Mouse (Mus musculus) limb, embryonic 12.5 days (tissue): Measurements from ENCODE around the gene Mtch2. TPM values are rescaled to one million over a fixed set of nuclear protein-coding genes. Genes with fewer than 3 reads are reported as not detected.

ENCODE experiments used
- ATAC-seq: fragments of 200-750 bp; cut with Nextera tagmentation; 2 replicates; pipeline ENCODE4 v1.8.0; 2017; ENCODE audit warnings: low read depth, moderate TSS enrichment; ENCODE audit not compliant: insufficient number of reproducible peaks, insufficient read depth, low FRiP score, low TSS enrichment
- H3K27ac ChIP-seq: fragments of 300-500 bp; sonication (generic); 2 replicates; pipeline ENCODE4 v1.5.1; 2016; ENCODE audit warnings: mild to moderate bottlenecking, moderate library complexity
- H3K27me3 ChIP-seq: fragments of 300-500 bp; sonication (generic); 2 replicates; pipeline ENCODE4 v1.6.1; 2016; ENCODE audit warnings: mild to moderate bottlenecking, moderate library complexity
- H3K36me3 ChIP-seq: fragments of 300-500 bp; sonication (generic); 2 replicates; pipeline ENCODE4 v1.6.1; 2016; ENCODE audit warnings: mild to moderate bottlenecking, moderate library complexity
- H3K4me1 ChIP-seq: fragments of 300-500 bp; sonication (generic); replicated peaks from 2 replicates; pipeline ENCODE4 v1.6.1; 2016
- H3K4me2 ChIP-seq: fragments of 300-500 bp; sonication (generic); 2 replicates; pipeline ENCODE4 v1.6.1; 2016; ENCODE audit warnings: mild to moderate bottlenecking, moderate library complexity
- H3K4me3 ChIP-seq: fragments of 300-500 bp; sonication (generic); replicated peaks from 2 replicates; pipeline ENCODE4 v1.5.1; 2016; ENCODE audit warnings: mild to moderate bottlenecking
- H3K9ac ChIP-seq: fragments of 300-500 bp; sonication (generic); replicated peaks from 2 replicates; pipeline ENCODE4 v1.6.1; 2016; ENCODE audit warnings: mild to moderate bottlenecking, moderate library complexity
- H3K9me3 ChIP-seq: fragments of 300-500 bp; sonication (generic); 2 replicates; pipeline ENCODE4 v1.6.1; 2016; ENCODE audit warnings: mild to moderate bottlenecking, moderate library complexity
- WGBS: fragments of 180-500 bp; shearing (Covaris S2); methylation state at CpG from one replicate; pipeline ENCODE4 v1.1.7; 2016; 5-methylcytosine and 5-hydroxymethylcytosine counted together
- polyA plus RNA-seq: library from polyadenylated mRNA; unstranded; fragments of >200 nt; fragmentation: Nextera tagmentation; extraction: Ambion mirVana; gene quantifications from 2 replicates; pipeline ENCODE4 v1.2.1, GENCODE M21; 2016

Mtch2 gene
- polyA plus RNA-seq, 1 experiment from 2014 or later = 195 TPM

DNA sequence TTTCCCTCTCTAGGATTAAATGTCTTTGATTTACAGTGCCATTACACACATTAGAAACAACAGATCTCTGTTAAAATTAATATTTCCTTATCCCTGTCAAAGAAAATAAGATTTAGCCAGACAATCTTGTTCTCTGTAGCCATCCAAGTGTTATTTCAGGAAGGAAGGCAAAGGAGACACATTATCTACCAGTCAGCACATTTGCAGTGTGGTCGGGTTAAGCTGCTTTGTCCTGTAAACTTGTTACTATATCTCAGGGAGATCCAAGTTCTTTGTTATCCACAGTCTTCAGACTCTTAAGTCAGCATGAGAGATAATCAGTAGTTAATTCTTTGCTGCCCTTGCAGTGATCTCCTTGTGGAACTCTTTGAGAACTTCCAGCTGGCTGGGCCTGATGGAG is 63.9 kb downstream of the Mtch2 start:
- Histone ChIP-seq H3K4me3 (no peak overlapping the region), H3K27me3 (no peaks in the 10 kb centered on the region), H3K27ac (no peak overlapping the region), H3K4me1 (peaks cover 11% of the 10 kb centered on the region), H3K4me2 (no peak overlapping the region), H3K9ac (no peak overlapping the region), H3K9me3 (no peaks in the 10 kb centered on the region), H3K36me3 (peaks cover 83% of the 10 kb centered on the region)
- 92% methylated on average over 1 of the region's 1 CpGs for WGBS
- no peak for ATAC-seq

DNA sequence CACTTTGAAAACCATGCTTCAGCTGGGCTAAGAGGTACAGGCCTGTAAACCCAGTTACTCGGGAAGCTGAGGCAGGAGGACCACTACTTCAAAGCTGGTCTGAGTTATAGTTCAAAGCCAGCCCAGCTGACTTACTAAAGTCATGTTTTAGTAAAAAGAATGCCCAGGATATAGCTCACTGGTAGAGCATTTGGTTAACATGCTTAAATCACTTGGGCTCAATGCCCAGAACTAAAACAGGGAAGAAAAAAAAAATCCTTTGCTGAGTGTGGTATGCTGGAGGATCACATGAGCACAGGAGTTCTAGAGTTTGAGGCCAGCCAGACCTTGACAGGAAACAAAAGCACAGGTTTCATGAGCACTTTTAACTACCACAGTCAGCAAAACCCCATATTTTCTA is 64.7 kb downstream of the Mtch2 start:
- Histone ChIP-seq H3K4me1 (peaks cover 14% of the 10 kb centered on the region), H3K9ac (no peak overlapping the region), H3K36me3 (peaks cover 78% of the 10 kb centered on the region), H3K9me3 (no peaks in the 10 kb centered on the region), H3K27ac (no peak overlapping the region), H3K4me3 (no peak overlapping the region), H3K4me2 (no peak overlapping the region), H3K27me3 (no peaks in the 10 kb centered on the region)
- no peak for ATAC-seq
- WGBS = 77% methylated on average over 1 of the region's 1 CpGs

DNA sequence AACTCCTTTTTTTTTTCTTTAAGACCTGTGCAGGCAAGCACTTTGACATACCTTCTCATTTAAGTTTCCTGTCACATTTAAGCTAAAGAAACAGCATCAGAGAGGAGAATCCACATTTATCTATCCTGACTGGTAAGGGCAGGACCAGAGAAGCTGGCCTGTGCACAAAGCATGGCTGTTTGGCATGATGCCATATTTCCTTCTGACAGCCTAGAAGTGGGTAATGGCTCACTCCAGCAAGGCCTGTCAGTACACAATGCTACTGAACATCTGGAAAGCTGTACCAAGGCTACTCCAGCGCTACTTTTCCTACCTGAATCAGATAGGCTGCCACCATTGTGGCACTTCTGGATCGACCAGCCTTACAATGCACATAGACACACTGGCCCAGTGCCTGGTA is 66.7 kb downstream of the Mtch2 start:
- Histone ChIP-seq H3K9ac (no peak overlapping the region), H3K36me3 (peaks cover 60% of the 10 kb centered on the region), H3K4me1 (peaks cover 18% of the 10 kb centered on the region), H3K4me3 (no peak overlapping the region), H3K9me3 (no peaks in the 10 kb centered on the region), H3K27me3 (no peaks in the 10 kb centered on the region), H3K4me2 (no peak overlapping the region), H3K27ac (no peak overlapping the region)
- no peak for ATAC-seq
- 86% methylated on average over 2 of the region's 2 CpGs for WGBS

DNA sequence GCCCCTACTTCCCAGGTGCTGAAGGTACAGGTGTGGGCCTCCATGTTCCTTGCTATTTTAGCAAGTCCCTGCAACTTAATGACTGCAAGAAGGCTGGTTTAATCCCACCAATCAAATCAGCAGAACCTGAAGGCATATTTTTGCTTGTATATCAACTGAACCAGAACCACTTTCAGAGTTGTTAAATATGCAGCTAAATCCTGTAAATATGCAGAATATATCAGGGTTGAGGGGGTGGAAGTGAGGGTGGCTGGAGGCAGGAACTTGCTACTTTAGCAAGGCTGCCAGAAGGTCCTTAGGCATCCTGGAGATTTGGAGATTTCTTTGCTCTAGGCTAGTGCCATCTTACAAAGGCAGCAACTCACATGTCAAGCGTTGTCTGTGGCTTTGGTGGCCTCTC is 68.6 kb downstream of the Mtch2 start:
- no peaks in the 10 kb centered on the region for H3K27me3 ChIP-seq
- H3K36me3 ChIP-seq = peaks cover 41% of the 10 kb centered on the region
- 0 out of 2 replicates have a peak overlapping the region, but pooled peaks have one; percentile 80 for H3K4me2 ChIP-seq

More for the DNA sequence above, 68.6 kb downstream of the Mtch2 start:
- H3K4me1 ChIP-seq = peaks cover 18% of the 10 kb centered on the region
- no peaks in the 10 kb centered on the region for H3K9me3 ChIP-seq
- WGBS = 96% methylated on average over 1 of the region's 1 CpGs
- no peak overlapping the region; the same call in 1 of the 2 replicates for H3K9ac ChIP-seq
- H3K4me3 ChIP-seq = no peak overlapping the region
- H3K27ac ChIP-seq = no peak overlapping the region
- ATAC-seq = no peak

Other genes starting within 250 kb of the Mtch2 start
- gene Nup160, start 169.9 kb upstream of the Mtch2 start, polyA plus RNA-seq = 60.9 and 63.4 TPM in 2 replicates
- gene Fnbp4, start 101.8 kb upstream of the Mtch2 start, polyA plus RNA-seq = 147 TPM in 2 replicates
- 0.59 and 1.1 TPM in 2 replicates for gene Agbl2, start 64.4 kb upstream of the Mtch2 start, polyA plus RNA-seq
- 20.6 and 20.9 TPM in 2 replicates for gene C1qtnf4, start 38.7 kb downstream of the Mtch2 start, polyA plus RNA-seq
- 52.0 and 53.4 TPM in 2 replicates for gene Kbtbd4, start 57.6 kb downstream of the Mtch2 start, polyA plus RNA-seq
- 207 and 212 TPM in 2 replicates for gene Ndufs3, start 57.7 kb downstream of the Mtch2 start, polyA plus RNA-seq
- gene Celf1, start 93.2 kb downstream of the Mtch2 start, polyA plus RNA-seq = 113 and 125 TPM in 2 replicates
- 8.5 and 8.7 TPM in 2 replicates for gene Rapsn, start 188.5 kb downstream of the Mtch2 start, polyA plus RNA-seq
- gene Psmc3, start 206.9 kb downstream of the Mtch2 start, polyA plus RNA-seq = 350 and 352 TPM in 2 replicates
- gene Slc39a13, start 223.3 kb downstream of the Mtch2 start, polyA plus RNA-seq = 45.2 and 49.0 TPM in 2 replicates
- gene Spi1, start 235.2 kb downstream of the Mtch2 start, polyA plus RNA-seq = 2.8 and 3.3 TPM in 2 replicates